Comparison of ENCODE assay signal across 31 mouse cellular contexts in genomic region chr11:59265154-59265813, GRCm38 (mm10). TPM values are rescaled to one million over a fixed set of nuclear protein-coding genes. Genes with fewer than 3 reads are reported as not detected.
A peak's percentile ranks its signal among the peaks of the same experiment; 100 is the strongest.
DNase-seq lines count a peak whose midpoint lies in the region; ATAC-seq and TF ChIP-seq lines count a peak whose summit lies in the region.
"Had no signal": no experiment of that assay in that cellular context is flagged by ENCODE, and none has a peak within 500 bp of the region (broad histone marks: within the 10 kb centered on the region; RNA-seq: fewer than 3 reads in every experiment).

No protein-coding gene starts in this region.

- no peak for TF ChIP-seq POLR2A in ES-Bruce4 (IDR thresholded peaks at IDR 0.05; ENCODE audit: insufficient read depth, low read length)

- no peak for TF ChIP-seq CTCF in ES-Bruce4 (IDR thresholded peaks at IDR 0.05; ENCODE audit: low read depth, low read length)

- no peak overlapping the region for H3K9ac ChIP-seq in hindbrain, embryonic 16.5 days (ENCODE audit: low read depth, low read length)
- H3K9ac ChIP-seq in midbrain, embryonic 11.5 days (ENCODE audit: low read length) = no peak overlapping the region
- no peak overlapping the region for H3K9ac ChIP-seq in midbrain, embryonic 15.5 days
- H3K9ac ChIP-seq in ES-Bruce4 (ENCODE audit: low read depth, poor library complexity, severe bottlenecking) = no peak overlapping the region
- no peak overlapping the region for H3K9ac ChIP-seq in midbrain, embryonic 13.5 days (replicated peaks)
- H3K9ac ChIP-seq: stomach, embryonic 15.5 days had no signal

- WGBS in hindbrain, embryonic 10.5 days = 57% methylated on average over 8 of the region's 8 CpGs
- WGBS in hindbrain, embryonic 16.5 days = 64% methylated on average over 8 of the region's 8 CpGs
- 47% methylated on average over 8 of the region's 8 CpGs for WGBS in midbrain, embryonic 11.5 days
- WGBS in midbrain, embryonic 15.5 days = 49% methylated on average over 8 of the region's 8 CpGs
- WGBS in midbrain, embryonic 13.5 days = 53% methylated on average over 8 of the region's 8 CpGs

- peak; percentile 10 for DNase-seq in hindbrain, embryonic 10.5 days (ENCODE audit: low spot score)
- peak; percentile 91 for DNase-seq in midbrain, embryonic 11.5 days (ENCODE audit: low spot score, missing footprints)
- no peak for DNase-seq in thymus, postnatal 14 days
- DNase-seq: adrenal gland, postnatal 10 days; B cell, adult 2 months; cerebellum, adult 9-10 months; cerebellum, postnatal 36 days; gastrocnemius, adult 2 months; gastrocnemius, postnatal 36 days; heart, adult 18-20 months; heart, postnatal 36 days; kidney, adult 8-10 months; lung, postnatal 4 days; right cerebral cortex, postnatal 25 days; thymus, postnatal 25 days had no signal

- H3K9me3 ChIP-seq in hindbrain, embryonic 10.5 days = peaks cover 14% of the 10 kb centered on the region
- H3K9me3 ChIP-seq in hindbrain, embryonic 16.5 days (ENCODE audit: control insufficient read depth, low read length) = no peaks in the 10 kb centered on the region; the same call in 1 of the 2 replicates
- H3K9me3 ChIP-seq in midbrain, embryonic 11.5 days (ENCODE audit: control insufficient read depth, low read length) = peaks cover 3% of the 10 kb centered on the region; the same call in 1 of the 2 replicates
- H3K9me3 ChIP-seq in midbrain, embryonic 15.5 days = no peaks in the 10 kb centered on the region
- no peaks in the 10 kb centered on the region for H3K9me3 ChIP-seq in ES-Bruce4 (replicated peaks; ENCODE audit: control insufficient read depth, insufficient read depth, low read length, poor library complexity, severe bottlenecking)
- H3K9me3 ChIP-seq in midbrain, embryonic 13.5 days = peaks cover 5% of the 10 kb centered on the region; the same call in 1 of the 2 replicates
- H3K9me3 ChIP-seq: embryonic facial prominence, embryonic 13.5 days; lung, embryonic 15.5 days; stomach, embryonic 15.5 days had no signal

- H3K4me3 ChIP-seq in hindbrain, embryonic 10.5 days = peak overlapping the region; percentile 61
- no peak overlapping the region for H3K4me3 ChIP-seq in hindbrain, embryonic 16.5 days (ENCODE audit: low read length)
- no peak overlapping the region for H3K4me3 ChIP-seq in midbrain, embryonic 11.5 days (ENCODE audit: low read depth, low read length)
- no peak overlapping the region for H3K4me3 ChIP-seq in midbrain, embryonic 15.5 days
- no peak overlapping the region for H3K4me3 ChIP-seq in ES-Bruce4 (ENCODE audit: low read depth, low read length)
- no peak overlapping the region for H3K4me3 ChIP-seq in midbrain, embryonic 13.5 days (replicated peaks)

- no peak for ATAC-seq in hindbrain, embryonic 16.5 days
- no peak for ATAC-seq in midbrain, embryonic 11.5 days (ENCODE audit: low FRiP score)
- no peak for ATAC-seq in midbrain, embryonic 15.5 days (replicated peaks)
- 0 out of 2 replicates have a peak, but pooled peaks have one; percentile 7 for ATAC-seq in midbrain, embryonic 13.5 days
- ATAC-seq: intestine, embryonic 16.5 days had no signal

- peak; percentile 58; the same call in 1 of the 2 replicates for TF ChIP-seq EP300 in ES-Bruce4 (IDR thresholded peaks at IDR 0.05; ENCODE audit: insufficient read depth, low read depth, low read length)

- H3K4me1 ChIP-seq in hindbrain, embryonic 10.5 days (replicated peaks) = peaks cover 50% of the 10 kb centered on the region
- peaks cover 7% of the 10 kb centered on the region for H3K4me1 ChIP-seq in hindbrain, embryonic 16.5 days (ENCODE audit: control insufficient read depth, insufficient read depth, low read depth, low read length)
- H3K4me1 ChIP-seq in midbrain, embryonic 11.5 days (ENCODE audit: control insufficient read depth, insufficient read depth, low read length) = peaks cover 27% of the 10 kb centered on the region
- H3K4me1 ChIP-seq in midbrain, embryonic 15.5 days = peaks cover 10% of the 10 kb centered on the region
- peaks cover 2% of the 10 kb centered on the region for H3K4me1 ChIP-seq in ES-Bruce4 (ENCODE audit: control insufficient read depth, insufficient read depth, low read length)
- peaks cover 22% of the 10 kb centered on the region for H3K4me1 ChIP-seq in midbrain, embryonic 13.5 days (replicated peaks)

- no peak overlapping the region for H3K4me2 ChIP-seq in hindbrain, embryonic 16.5 days (ENCODE audit: low read length)
- H3K4me2 ChIP-seq in midbrain, embryonic 11.5 days = peak overlapping the region; percentile 64; the same call in 1 of the 2 replicates
- H3K4me2 ChIP-seq in midbrain, embryonic 15.5 days = no peak overlapping the region
- no peak overlapping the region for H3K4me2 ChIP-seq in midbrain, embryonic 13.5 days (replicated peaks)

- peaks cover 23% of the 10 kb centered on the region for H3K36me3 ChIP-seq in hindbrain, embryonic 10.5 days
- no peaks in the 10 kb centered on the region for H3K36me3 ChIP-seq in hindbrain, embryonic 16.5 days (ENCODE audit: control insufficient read depth, insufficient read depth, low read length)
- no peaks in the 10 kb centered on the region for H3K36me3 ChIP-seq in midbrain, embryonic 11.5 days (ENCODE audit: control insufficient read depth, insufficient read depth, low read length)
- H3K36me3 ChIP-seq in midbrain, embryonic 15.5 days (replicated peaks) = no peaks in the 10 kb centered on the region
- no peaks in the 10 kb centered on the region for H3K36me3 ChIP-seq in ES-Bruce4 (ENCODE audit: control insufficient read depth, insufficient read depth, low read length, poor library complexity, severe bottlenecking)
- no peaks in the 10 kb centered on the region for H3K36me3 ChIP-seq in midbrain, embryonic 13.5 days
- H3K36me3 ChIP-seq: embryonic facial prominence, embryonic 13.5 days; G1E; limb, embryonic 13.5 days; lung, embryonic 15.5 days; stomach, embryonic 15.5 days had no signal

- H3K27me3 ChIP-seq in hindbrain, embryonic 10.5 days (ENCODE audit: insufficient read depth, poor library complexity, severe bottlenecking) = peaks cover 76% of the 10 kb centered on the region
- H3K27me3 ChIP-seq in hindbrain, embryonic 16.5 days (replicated peaks; ENCODE audit: control insufficient read depth, insufficient read depth, low read length) = peaks cover 2% of the 10 kb centered on the region; the same call in 1 of the 2 replicates
- peaks cover 45% of the 10 kb centered on the region for H3K27me3 ChIP-seq in midbrain, embryonic 11.5 days (ENCODE audit: control insufficient read depth, insufficient read depth, low read length)
- peaks cover 36% of the 10 kb centered on the region for H3K27me3 ChIP-seq in midbrain, embryonic 15.5 days (replicated peaks)
- H3K27me3 ChIP-seq in ES-Bruce4 (ENCODE audit: control insufficient read depth, insufficient read depth, low read length, poor library complexity, severe bottlenecking) = 0 out of 2 replicates have a peak, but pooled peaks cover 3% of the 10 kb centered on the region
- H3K27me3 ChIP-seq in midbrain, embryonic 13.5 days = peaks cover 70% of the 10 kb centered on the region

- H3K27ac ChIP-seq in hindbrain, embryonic 10.5 days = peak overlapping the region; percentile 89
- no peak overlapping the region for H3K27ac ChIP-seq in hindbrain, embryonic 16.5 days (ENCODE audit: low read depth, low read length)
- peak overlapping the region; percentile 46; the same call in 1 of the 2 replicates for H3K27ac ChIP-seq in midbrain, embryonic 11.5 days (ENCODE audit: low read depth, low read length)
- H3K27ac ChIP-seq in midbrain, embryonic 15.5 days = no peak overlapping the region
- no peak overlapping the region for H3K27ac ChIP-seq in ES-Bruce4 (ENCODE audit: insufficient read depth, low read length)
- peak overlapping the region; percentile 7; the same call in 1 of the 2 replicates for H3K27ac ChIP-seq in midbrain, embryonic 13.5 days
- H3K27ac ChIP-seq: embryonic facial prominence, embryonic 13.5 days; forebrain, embryonic 13.5 days; gastrocnemius, adult 2 months; kidney, postnatal 0 days; limb, embryonic 13.5 days; lung, embryonic 15.5 days; stomach, embryonic 15.5 days had no signal

RNA-seq across cellular contexts. Expression of gene Wnt3a, which starts 25.3 kb away (rescaled TPM):
- polyA plus RNA-seq in hindbrain, embryonic 10.5 days (2016; fragmentation: Nextera tagmentation; extraction: Ambion mirVana) = 14.2 and 18.2 TPM in 2 replicates
- 0.45 and 0.77 TPM in 2 replicates for polyA plus RNA-seq in hindbrain, embryonic 16.5 days (2015; fragmentation: Nextera tagmentation; extraction: Ambion mirVana)
- polyA plus RNA-seq in midbrain, embryonic 11.5 days (2014; fragmentation: Nextera tagmentation; extraction: Ambion mirVana) = 1.4 and 2.0 TPM in 2 replicates
- polyA plus RNA-seq in midbrain, embryonic 15.5 days (2015; fragmentation: Nextera tagmentation; extraction: Ambion mirVana) = 0.43 and 0.61 TPM in 2 replicates
- polyA plus RNA-seq in ES-Bruce4 (2011; ENCODE audit: insufficient read depth, insufficient read length, low read depth, missing spikeins) = 0.36 and 0.64 TPM in 2 replicates
- polyA plus RNA-seq in midbrain, embryonic 13.5 days (2015; fragmentation: Nextera tagmentation; extraction: Ambion mirVana) = 0.68 and 3.0 TPM in 2 replicates
- polyA plus RNA-seq: G1E; heart, embryonic 11.5 days; heart, embryonic 16.5 days; intestine, embryonic 16.5 days; kidney, postnatal 0 days; liver, embryonic 11.5 days; liver, embryonic 16.5 days had no signal

RNA-seq across cellular contexts. Expression of gene Arf1, which starts 37.2 kb away (rescaled TPM):
- polyA plus RNA-seq in hindbrain, embryonic 10.5 days (2016; fragmentation: Nextera tagmentation; extraction: Ambion mirVana) = 669 and 687 TPM in 2 replicates
- polyA plus RNA-seq in hindbrain, embryonic 16.5 days (2015; fragmentation: Nextera tagmentation; extraction: Ambion mirVana) = 684 and 686 TPM in 2 replicates
- polyA plus RNA-seq in midbrain, embryonic 11.5 days (2014; fragmentation: Nextera tagmentation; extraction: Ambion mirVana) = 574 and 583 TPM in 2 replicates
- 645 TPM in 2 replicates for polyA plus RNA-seq in midbrain, embryonic 15.5 days (2015; fragmentation: Nextera tagmentation; extraction: Ambion mirVana)
- polyA plus RNA-seq in ES-Bruce4 (2011; ENCODE audit: insufficient read depth, insufficient read length, low read depth, missing spikeins) = 375 and 376 TPM in 2 replicates
- polyA plus RNA-seq in midbrain, embryonic 13.5 days (2015; fragmentation: Nextera tagmentation; extraction: Ambion mirVana) = 602 and 607 TPM in 2 replicates

RNA-seq across cellular contexts. Expression of gene Wnt9a, which starts 41.4 kb away (rescaled TPM):
- 9.8 and 10.7 TPM in 2 replicates for polyA plus RNA-seq in hindbrain, embryonic 10.5 days (2016; fragmentation: Nextera tagmentation; extraction: Ambion mirVana)
- polyA plus RNA-seq in hindbrain, embryonic 16.5 days (2015; fragmentation: Nextera tagmentation; extraction: Ambion mirVana) = 3.1 and 3.5 TPM in 2 replicates
- polyA plus RNA-seq in midbrain, embryonic 11.5 days (2014; fragmentation: Nextera tagmentation; extraction: Ambion mirVana) = 4.0 and 4.8 TPM in 2 replicates
- 3.8 and 3.9 TPM in 2 replicates for polyA plus RNA-seq in midbrain, embryonic 15.5 days (2015; fragmentation: Nextera tagmentation; extraction: Ambion mirVana)
- polyA plus RNA-seq in ES-Bruce4 (2011; ENCODE audit: insufficient read depth, insufficient read length, low read depth, missing spikeins) = 6.5 and 6.8 TPM in 2 replicates
- polyA plus RNA-seq in midbrain, embryonic 13.5 days (2015; fragmentation: Nextera tagmentation; extraction: Ambion mirVana) = 2.9 and 6.0 TPM in 2 replicates
- polyA plus RNA-seq: G1E had no signal

RNA-seq across cellular contexts. Expression of gene 2310033P09Rik, which starts 57.2 kb away (rescaled TPM):
- polyA plus RNA-seq in hindbrain, embryonic 10.5 days (2016; fragmentation: Nextera tagmentation; extraction: Ambion mirVana) = 42.2 and 43.1 TPM in 2 replicates
- 26.8 and 27.6 TPM in 2 replicates for polyA plus RNA-seq in hindbrain, embryonic 16.5 days (2015; fragmentation: Nextera tagmentation; extraction: Ambion mirVana)
- 41.7 and 42.0 TPM in 2 replicates for polyA plus RNA-seq in midbrain, embryonic 11.5 days (2014; fragmentation: Nextera tagmentation; extraction: Ambion mirVana)
- 24.3 and 27.7 TPM in 2 replicates for polyA plus RNA-seq in midbrain, embryonic 15.5 days (2015; fragmentation: Nextera tagmentation; extraction: Ambion mirVana)
- polyA plus RNA-seq in ES-Bruce4 (2011; ENCODE audit: insufficient read depth, insufficient read length, low read depth, missing spikeins) = 14.3 and 15.3 TPM in 2 replicates
- 32.5 and 32.6 TPM in 2 replicates for polyA plus RNA-seq in midbrain, embryonic 13.5 days (2015; fragmentation: Nextera tagmentation; extraction: Ambion mirVana)

Comparison
In these comparisons a context has a peak if more than half of its experiments do, and no peak if none do; other contexts are left out.
1. H3K27ac ChIP-seq: peak in hindbrain, embryonic 10.5 days (single experiment), midbrain, embryonic 11.5 days (single experiment) and midbrain, embryonic 13.5 days (single experiment); none in hindbrain, embryonic 16.5 days (single experiment), midbrain, embryonic 15.5 days (single experiment) and ES-Bruce4 (single experiment).